Mouse (Mus musculus) MEL (cell line): ENCODE measurements at regions not wholly inside any gene's neighbourhood (a gene's known extent, or its start where the extent isn't known, plus 50 kb on each side); places are given as distances from the start of the nearest gene placed in this dataset.

Source experiments
- DNase-seq: peaks from one replicate; pipeline ENCODE4 v3.0.0; 2011; ENCODE audit warnings: low read depth, low spot score
- H3K27ac ChIP-seq: 2 replicates; pipeline ENCODE4 v1.5.1; 2012; ENCODE audit warnings: low read depth, mild to moderate bottlenecking, control low read depth, low read length, moderate library complexity; ENCODE audit not compliant: control insufficient read depth
- H3K27me3 ChIP-seq, 2 experiments: fragments of 150-350 bp in 1 of 2; sonication (generic) in 1 of 2; 2 replicates each; pipeline ENCODE4 v1.6.1; 2012; ENCODE audit warnings: low read length in 2 of 2, mild to moderate bottlenecking in 2 of 2, improper control_type of control experiment in 1 of 2, moderate library complexity in 1 of 2; ENCODE audit not compliant: insufficient read depth in 2 of 2, control insufficient read depth in 1 of 2
- H3K36me3 ChIP-seq, 2 experiments: 2 replicates each; pipeline ENCODE4 v1.6.1; 2012 to 2014; ENCODE audit warnings: low read length in 2 of 2, improper control_type of control experiment in 1 of 2, inconsistent platforms in 1 of 2, mild to moderate bottlenecking in 1 of 2; ENCODE audit not compliant: insufficient read depth in 2 of 2, control insufficient read depth in 1 of 2
- H3K4me1 ChIP-seq, 2 experiments: fragments of 150-350 bp in 1 of 2; sonication (generic) in 1 of 2; 2 replicates each; pipeline ENCODE4 v1.6.1; 2012; ENCODE audit warnings: low read length in 2 of 2, improper control_type of control experiment in 1 of 2, mild to moderate bottlenecking in 1 of 2; ENCODE audit not compliant: insufficient read depth in 2 of 2, control insufficient read depth in 1 of 2
- H3K4me3 ChIP-seq, 2 experiments: fragments of 150-350 bp in 1 of 2; sonication (generic) in 1 of 2; 2 replicates each; pipeline ENCODE4 v1.5.1; 2012; ENCODE audit warnings: low read depth in 2 of 2, low read length in 2 of 2, mild to moderate bottlenecking in 2 of 2, moderate library complexity in 2 of 2, control low read depth in 1 of 2, improper control_type of control experiment in 1 of 2; ENCODE audit not compliant: control insufficient read depth in 1 of 2, insufficient read depth in 1 of 2
- H3K79me2 ChIP-seq: 2 replicates; pipeline ENCODE4 v1.6.1; 2012; ENCODE audit warnings: mild to moderate bottlenecking, low read length, moderate library complexity; ENCODE audit not compliant: control insufficient read depth, poor library complexity, insufficient read depth
- H3K9ac ChIP-seq: 2 replicates; pipeline ENCODE4 v1.6.1; 2012; ENCODE audit warnings: low read depth, mild to moderate bottlenecking, control low read depth, low read length, moderate library complexity; ENCODE audit not compliant: control insufficient read depth, poor library complexity, severe bottlenecking
- H3K9me3 ChIP-seq: fragments of 150-350 bp; sonication (generic); replicated peaks from 2 replicates; pipeline ENCODE4 v1.6.1; 2012; ENCODE audit warnings: mild to moderate bottlenecking, low read length, improper control_type of control experiment, moderate library complexity; ENCODE audit not compliant: insufficient read depth
- CHD1 ChIP-seq: IDR thresholded peaks from 2 replicates; pipeline ENCODE4 v1.6.1; 2012; ENCODE audit warnings: low read depth, mild to moderate bottlenecking, inconsistent platforms, low read length, improper control_type of control experiment
- E2F4 ChIP-seq: IDR thresholded peaks from 2 replicates; pipeline ENCODE4 v1.6.1; 2011; ENCODE audit warnings: low read depth, low read length, improper control_type of control experiment, borderline replicate concordance
- ELF1 ChIP-seq: IDR thresholded peaks from 2 replicates; pipeline ENCODE4 v1.6.1; 2014; ENCODE audit warnings: low read depth, mild to moderate bottlenecking, inconsistent platforms, low read length, improper control_type of control experiment, moderate library complexity
- ETS1 ChIP-seq: IDR thresholded peaks from 2 replicates; pipeline ENCODE4 v1.6.1; 2012; ENCODE audit warnings: low read depth, mild to moderate bottlenecking, inconsistent platforms, low read length, improper control_type of control experiment, moderate library complexity
- GABPA ChIP-seq: IDR thresholded peaks from 2 replicates; pipeline ENCODE4 v1.6.1; 2012; ENCODE audit warnings: low read depth, mild to moderate bottlenecking, inconsistent platforms, low read length, improper control_type of control experiment, moderate library complexity
- GATA1 ChIP-seq: IDR thresholded peaks from 2 replicates; pipeline ENCODE4 v1.6.1; 2011; ENCODE audit warnings: low read depth, low read length, improper control_type of control experiment
- JUND ChIP-seq: IDR thresholded peaks from 2 replicates; pipeline ENCODE4 v1.6.1; 2011; ENCODE audit warnings: low read depth, mild to moderate bottlenecking, improper control_type of control experiment, low read length
- MAFK ChIP-seq: IDR thresholded peaks from 2 replicates; pipeline ENCODE4 v1.6.1; 2011; ENCODE audit warnings: low read depth, mild to moderate bottlenecking, low read length, improper control_type of control experiment, borderline replicate concordance
- MAX ChIP-seq: IDR thresholded peaks from 2 replicates; pipeline ENCODE4 v1.6.1; 2011; ENCODE audit warnings: low read length, improper control_type of control experiment
- MEF2A ChIP-seq: IDR thresholded peaks from 2 replicates; pipeline ENCODE4 v1.6.1; 2014; ENCODE audit warnings: low read depth, mild to moderate bottlenecking, inconsistent platforms, low read length, improper control_type of control experiment; ENCODE audit not compliant: poor library complexity, insufficient replicate concordance, severe bottlenecking; ENCODE audit errors: extremely low read depth
- MXI1 ChIP-seq: IDR thresholded peaks from 2 replicates; pipeline ENCODE4 v1.6.1; 2011; ENCODE audit warnings: mild to moderate bottlenecking, low read depth, low read length, improper control_type of control experiment
- MYB ChIP-seq: IDR thresholded peaks from 2 replicates; pipeline ENCODE4 v1.6.1; 2011; ENCODE audit warnings: mild to moderate bottlenecking, low read depth, low read length, improper control_type of control experiment
- POLR2AphosphoS5 ChIP-seq: IDR thresholded peaks from 2 replicates; pipeline ENCODE4 v1.6.1; 2012; ENCODE audit warnings: low read depth, borderline replicate concordance, mild to moderate bottlenecking, inconsistent platforms, low read length, moderate library complexity, mixed read lengths
- RCOR1 ChIP-seq: IDR thresholded peaks from 2 replicates; pipeline ENCODE4 v1.6.1; 2012; ENCODE audit warnings: low read depth, mild to moderate bottlenecking, inconsistent platforms, low read length, improper control_type of control experiment
- SIN3A ChIP-seq: IDR thresholded peaks from 2 replicates; pipeline ENCODE4 v1.6.1; 2012; ENCODE audit warnings: low read length, improper control_type of control experiment, inconsistent platforms
- SMC3 ChIP-seq: IDR thresholded peaks from 2 replicates; pipeline ENCODE4 v1.6.1; 2011; ENCODE audit warnings: low read depth, low read length, improper control_type of control experiment
- TBP ChIP-seq: IDR thresholded peaks from 2 replicates; pipeline ENCODE4 v1.8.0; 2011; ENCODE audit warnings: low read depth, low read length, improper control_type of control experiment
- TCF12 ChIP-seq: IDR thresholded peaks from 2 replicates; pipeline ENCODE4 v1.6.1; 2014; ENCODE audit warnings: low read depth, mild to moderate bottlenecking, inconsistent platforms, low read length, improper control_type of control experiment, moderate library complexity
- USF1 ChIP-seq: IDR thresholded peaks from 2 replicates; pipeline ENCODE4 v1.6.1; 2014; ENCODE audit warnings: low read depth, mild to moderate bottlenecking, inconsistent platforms, low read length, improper control_type of control experiment, moderate library complexity
- USF2 ChIP-seq, 2 experiments: IDR thresholded peaks; 2 replicates each; pipeline ENCODE4 v1.6.1; 2011 to 2012; ENCODE audit warnings: improper control_type of control experiment in 2 of 2, low read length in 2 of 2, borderline replicate concordance in 1 of 2, inconsistent platforms in 1 of 2, low read depth in 1 of 2, mild to moderate bottlenecking in 1 of 2; ENCODE audit not compliant: insufficient read depth in 1 of 2
- ZC3H11A ChIP-seq: IDR thresholded peaks from 2 replicates; pipeline ENCODE4 v1.6.1; 2012; ENCODE audit warnings: low read depth, mild to moderate bottlenecking, inconsistent platforms, low read length, improper control_type of control experiment
- ZKSCAN1 ChIP-seq: IDR thresholded peaks from 2 replicates; pipeline ENCODE4 v1.6.1; 2012; ENCODE audit warnings: low read depth, mild to moderate bottlenecking, inconsistent platforms, low read length, improper control_type of control experiment, moderate library complexity
- ZNF384 ChIP-seq: IDR thresholded peaks from 2 replicates; pipeline ENCODE4 v1.6.1; 2012; ENCODE audit warnings: low read depth, mild to moderate bottlenecking, inconsistent platforms, low read length, improper control_type of control experiment

DNA sequence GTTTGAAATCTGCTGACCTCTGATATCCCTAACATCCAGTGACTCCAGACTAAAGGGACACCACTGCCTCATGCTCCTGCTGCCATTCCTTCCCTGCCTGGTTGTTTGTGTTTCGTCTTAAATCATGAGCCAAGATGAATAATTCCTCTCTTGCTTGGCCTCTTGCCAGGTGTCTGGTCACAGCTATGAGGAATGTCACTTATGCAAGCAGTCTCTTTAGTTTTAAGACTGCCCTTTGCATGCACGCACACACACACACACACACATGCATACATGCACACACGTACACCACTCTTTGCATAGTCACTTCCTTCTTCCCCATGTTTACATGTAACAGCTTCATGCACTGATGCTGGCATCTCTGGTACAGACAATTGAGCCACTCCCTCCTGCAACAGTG lies 543.0 kb upstream of the Jmjd1c start:
- Histone ChIP-seq H3K27ac (no peak overlapping the region), H3K79me2 (no peaks in the 10 kb centered on the region), H3K9ac (no peak overlapping the region), H3K27me3 (no peaks in the 10 kb centered on the region), H3K9me3 (no peaks in the 10 kb centered on the region), H3K36me3 (no peaks in the 10 kb centered on the region), H3K4me3 (no peak overlapping the region), H3K4me1 (no peaks in the 10 kb centered on the region)
- TF ChIP-seq POLR2AphosphoS5 (no peak), SMC3 (no peak), MEF2A (no peak), ELF1 (no peak), MAFK (no peak), MXI1 (no peak), USF1 (no peak), TBP (no peak)
- no peak for DNase-seq

DNA sequence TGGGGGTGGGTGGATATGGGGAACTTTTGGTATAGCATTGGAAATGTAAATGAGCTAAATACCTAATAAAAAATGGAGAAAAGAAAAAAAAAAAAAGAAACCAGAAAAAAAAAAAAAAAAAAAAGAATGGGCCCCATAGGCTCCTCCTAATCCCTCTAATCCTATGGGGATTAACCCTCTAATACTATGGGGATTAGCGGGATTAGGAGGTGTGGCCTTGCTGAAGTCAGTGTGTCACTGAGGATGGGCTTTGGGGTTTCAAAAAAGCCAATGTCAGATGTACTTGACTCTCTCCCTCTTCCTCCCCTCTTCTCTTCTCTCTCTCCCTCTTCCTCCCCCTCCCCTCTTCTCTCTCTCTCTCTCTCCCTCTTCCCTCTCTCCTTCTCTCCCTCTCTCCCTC lies 541.7 kb upstream of the Jmjd1c start:
- DNase-seq, result no peak
- Histone ChIP-seq H3K9me3 (no peaks in the 10 kb centered on the region), H3K27ac (no peak overlapping the region), H3K27me3 (no peaks in the 10 kb centered on the region), H3K4me3 (no peak overlapping the region), H3K79me2 (no peaks in the 10 kb centered on the region), H3K4me1 (no peaks in the 10 kb centered on the region), H3K36me3 (no peaks in the 10 kb centered on the region), H3K9ac (no peak overlapping the region)
- no peak for TF ChIP-seq ZC3H11A
- no peak for TF ChIP-seq SMC3
- TF ChIP-seq TBP, result no peak

DNA sequence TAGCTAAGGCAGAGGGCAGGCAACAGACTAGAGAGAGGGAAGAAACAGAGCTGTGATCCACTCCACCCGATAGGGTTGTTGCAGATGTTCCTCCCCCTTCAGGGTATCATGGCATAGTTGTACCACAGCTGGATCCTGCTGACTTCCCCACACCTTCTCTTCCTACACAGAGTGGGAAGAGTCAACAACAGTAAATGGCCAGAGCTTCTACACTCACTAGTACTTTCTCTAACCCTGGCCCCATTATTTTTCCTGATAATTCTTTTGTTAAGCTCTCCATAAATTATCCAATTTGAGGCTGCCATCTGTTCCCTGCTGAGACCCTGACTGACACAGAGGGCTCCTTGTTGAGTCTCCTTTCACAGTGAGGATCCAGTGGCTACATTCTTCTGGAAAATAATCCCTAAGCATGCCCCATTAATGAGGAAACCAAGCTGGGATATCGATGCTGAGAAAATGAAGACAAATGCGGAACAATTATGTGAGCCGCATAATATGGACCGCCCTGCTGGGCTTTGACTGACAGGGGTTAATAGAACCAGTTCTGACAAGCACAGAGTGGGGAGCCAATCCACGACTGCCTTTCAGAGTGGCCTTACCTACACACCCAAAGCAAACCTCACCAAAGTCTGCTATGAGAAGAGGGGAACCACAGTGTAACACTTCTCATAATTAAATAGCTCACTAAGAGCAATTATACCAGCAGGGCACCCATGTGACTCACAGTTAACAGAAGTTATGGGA lies 537.7 kb upstream of the Jmjd1c start:
- no peak overlapping the region for H3K27ac ChIP-seq
- no peaks in the 10 kb centered on the region for H3K9me3 ChIP-seq
- DNase-seq, result no peak
- no peaks in the 10 kb centered on the region for H3K27me3 ChIP-seq
- H3K4me1 ChIP-seq, result no peaks in the 10 kb centered on the region
- H3K4me3 ChIP-seq, result no peak overlapping the region
- TF ChIP-seq CHD1, result no peak
- TF ChIP-seq ZNF384, result no peak
- TF ChIP-seq ETS1, result no peak
- TF ChIP-seq MEF2A, result no peak
- TF ChIP-seq ELF1, result no peak
- TF ChIP-seq GABPA, result no peak
- no peak for TF ChIP-seq MAX
- TF ChIP-seq JUND, result no peak
- no peak for TF ChIP-seq POLR2AphosphoS5
- no peak for TF ChIP-seq RCOR1
- TF ChIP-seq ZC3H11A, result no peak
- TF ChIP-seq USF2 (IDR thresholded peaks at IDR 0.05; ENCODE audit: borderline replicate concordance in 1 of 2, insufficient read depth in 1 of 2, low read depth in 1 of 2, low read length in 2 of 2), result no peak
- TF ChIP-seq SMC3, result no peak
- no peak for TF ChIP-seq E2F4
- no peak for TF ChIP-seq GATA1
- no peak for TF ChIP-seq SIN3A
- no peak for TF ChIP-seq MYB
- no peak for TF ChIP-seq TCF12
- TF ChIP-seq ZKSCAN1, result no peak
- no peaks in the 10 kb centered on the region for H3K36me3 ChIP-seq
- no peaks in the 10 kb centered on the region for H3K79me2 ChIP-seq
- no peak overlapping the region for H3K9ac ChIP-seq
